Mouse (Mus musculus) lung, embryonic 14.5 days (tissue): ENCODE measurements around the gene 4921539E11Rik. TPM values are rescaled to one million over a fixed set of nuclear protein-coding genes. Genes with fewer than 3 reads are reported as not detected.

ENCODE experiments used
- ATAC-seq: fragments of 200-750 bp; cut with Nextera tagmentation; 2 replicates; pipeline ENCODE4 v1.8.0; 2017; ENCODE audit warnings: mild to moderate bottlenecking, moderate TSS enrichment, moderate library complexity; ENCODE audit not compliant: insufficient read depth
- DNase-seq: peaks from one replicate; pipeline ENCODE4 v3.0.0-alpha.2; 2015
- H3K27ac ChIP-seq: fragments of 300-500 bp; sonication (generic); 2 replicates; pipeline ENCODE4 v1.5.1; 2014; ENCODE audit warnings: low read depth, mild to moderate bottlenecking, moderate library complexity
- H3K27me3 ChIP-seq: fragments of 300-500 bp; sonication (generic); 2 replicates; pipeline ENCODE4 v1.6.1; 2014; ENCODE audit warnings: low read length, control low read depth; ENCODE audit not compliant: insufficient read depth
- H3K36me3 ChIP-seq: fragments of 300-500 bp; sonication (generic); 2 replicates; pipeline ENCODE4 v1.6.1; 2014; ENCODE audit warnings: control low read depth; ENCODE audit not compliant: insufficient read depth
- H3K4me1 ChIP-seq: fragments of 300-500 bp; sonication (generic); 2 replicates; pipeline ENCODE4 v1.6.1; 2014; ENCODE audit warnings: antibody characterized with exemption, control low read depth; ENCODE audit not compliant: insufficient read depth
- H3K4me2 ChIP-seq: fragments of 300-500 bp; sonication (generic); 2 replicates; pipeline ENCODE4 v1.6.1; 2014; ENCODE audit warnings: mild to moderate bottlenecking
- H3K4me3 ChIP-seq: fragments of 300-500 bp; sonication (generic); 2 replicates; pipeline ENCODE4 v1.5.1; 2014; ENCODE audit warnings: low read depth, low read length
- H3K9ac ChIP-seq: fragments of 300-500 bp; sonication (generic); 2 replicates; pipeline ENCODE4 v1.6.1; 2014
- H3K9me3 ChIP-seq: fragments of 300-500 bp; sonication (generic); 2 replicates; pipeline ENCODE4 v1.6.1; 2016; ENCODE audit warnings: low read depth, low read length, control low read depth
- CTCF ChIP-seq: IDR thresholded peaks from 2 replicates; pipeline ENCODE4 v1.5.1; 2016; ENCODE audit warnings: antibody characterized with exemption, low read depth
- WGBS: fragments of 180-500 bp; shearing (Covaris S2); extraction: QIAGEN DNeasy Blood & Tissue Kit; methylation state at CpG from one replicate; pipeline ENCODE4 v1.1.7; 2014; 5-methylcytosine and 5-hydroxymethylcytosine counted together
- polyA plus RNA-seq: library from polyadenylated mRNA; unstranded; fragments of >200 nt; fragmentation: Nextera tagmentation; extraction: Ambion mirVana; gene quantifications from 2 replicates; pipeline ENCODE4 v1.2.1, GENCODE M21; 2014

Gene 4921539E11Rik
- polyA plus RNA-seq, 1 experiment from 2014 or later = not detected

- under 1% methylated on average over 47 of the region's 48 CpGs for WGBS
- H3K9ac ChIP-seq = peak overlapping the region; percentile 98
- H3K27ac ChIP-seq = peak overlapping the region; percentile 98
- H3K4me1 ChIP-seq = 0 out of 2 replicates have a peak, but pooled peaks cover 3% of the 10 kb centered on the region
- peak overlapping the region; percentile 92 for H3K4me3 ChIP-seq
- H3K36me3 ChIP-seq = peaks cover 9% of the 10 kb centered on the region; the same call in 1 of the 2 replicates
- ATAC-seq (peak; percentile 74), DNase-seq (peak; percentile 73)
- H3K4me2 ChIP-seq = peak overlapping the region; percentile 84
- H3K9me3 ChIP-seq = no peaks in the 10 kb centered on the region
- no peaks in the 10 kb centered on the region for H3K27me3 ChIP-seq
- TF ChIP-seq CTCF = no peak
Measured at GRCm38 (mm10) chr4:103214498-103214924, 76.2 kb downstream of the 4921539E11Rik start.

DNA sequence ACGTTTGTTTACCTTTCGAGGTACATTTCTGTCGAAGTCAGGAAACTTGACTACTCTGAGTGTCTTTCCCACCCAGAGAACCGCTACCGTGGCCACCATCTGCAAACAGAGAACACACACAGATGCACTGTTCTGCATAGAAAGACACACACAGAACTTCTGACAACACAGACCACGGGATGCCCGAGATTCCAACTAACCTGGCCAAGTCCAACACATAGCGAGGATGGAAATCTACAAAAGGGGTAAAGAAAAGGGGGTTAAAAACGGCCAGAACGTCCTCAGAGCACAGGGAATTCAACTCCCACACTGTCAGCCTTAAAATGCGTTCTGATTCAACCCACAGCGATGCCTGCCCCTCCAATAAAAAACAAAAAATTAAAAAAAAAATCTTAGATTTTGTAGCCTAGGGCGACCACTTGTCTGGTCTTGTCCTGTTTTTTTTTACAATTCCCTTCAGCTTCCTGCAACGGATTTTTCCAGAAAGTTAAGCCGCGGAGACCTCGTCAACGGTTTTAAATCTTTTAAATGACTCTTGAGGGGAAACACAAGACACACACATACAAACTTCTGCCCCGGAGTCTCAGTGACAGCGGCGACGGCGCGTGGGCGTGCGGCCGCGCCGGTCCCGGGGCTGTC lies 76.7 kb downstream of the 4921539E11Rik start:
- H3K9ac ChIP-seq = peak overlapping the region; percentile 98
- no peaks in the 10 kb centered on the region for H3K9me3 ChIP-seq
- WGBS = under 1% methylated on average over 30 of the region's 30 CpGs
- ATAC-seq (no peak), DNase-seq (peak; percentile 49)
- H3K4me3 ChIP-seq = peak overlapping the region; percentile 92
- peak overlapping the region; percentile 98 for H3K27ac ChIP-seq
- TF ChIP-seq CTCF = no peak
- H3K4me2 ChIP-seq = peak overlapping the region; percentile 84
- H3K27me3 ChIP-seq = no peaks in the 10 kb centered on the region
- 0 out of 2 replicates have a peak, but pooled peaks cover 3% of the 10 kb centered on the region for H3K4me1 ChIP-seq
- peaks cover 14% of the 10 kb centered on the region; the same call in 1 of the 2 replicates for H3K36me3 ChIP-seq

DNA sequence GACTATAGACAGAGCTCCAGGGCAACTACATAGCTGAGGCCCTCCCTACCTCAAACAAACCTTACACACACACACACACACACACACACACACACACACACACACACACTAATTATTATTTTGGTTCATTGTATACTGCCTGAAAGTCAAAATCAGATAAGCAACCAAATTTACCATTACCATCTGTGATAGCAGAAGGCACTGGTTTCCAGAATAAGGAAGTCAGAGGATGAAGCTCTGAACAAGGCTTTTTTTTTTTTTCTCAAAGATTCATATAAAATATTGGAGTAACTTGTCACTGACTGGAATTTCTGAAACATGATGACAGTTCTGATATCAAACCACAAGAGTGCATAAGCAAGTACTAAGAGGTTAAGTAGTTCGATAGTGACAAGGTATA lies 82.1 kb downstream of the 4921539E11Rik start:
- no peaks in the 10 kb centered on the region for H3K27me3 ChIP-seq
- no peaks in the 10 kb centered on the region for H3K9me3 ChIP-seq
- 86% methylated on average over 1 of the region's 1 CpGs for WGBS
- H3K9ac ChIP-seq = no peak overlapping the region
- DNase-seq = no peak
- no peak overlapping the region for H3K4me2 ChIP-seq
- H3K4me1 ChIP-seq = 0 out of 2 replicates have a peak, but pooled peaks cover 3% of the 10 kb centered on the region
- H3K4me3 ChIP-seq = no peak overlapping the region
- no peak overlapping the region for H3K27ac ChIP-seq
- peaks cover 48% of the 10 kb centered on the region for H3K36me3 ChIP-seq
- TF ChIP-seq CTCF = no peak
- no peak for ATAC-seq

GRCm38 (mm10) chr4:103203646-103204045 lies 87.0 kb downstream of the 4921539E11Rik start:
- H3K27me3 ChIP-seq = no peaks in the 10 kb centered on the region
- no peaks in the 10 kb centered on the region for H3K4me1 ChIP-seq
- DNase-seq (no peak), ATAC-seq (no peak)
- H3K27ac ChIP-seq = no peak overlapping the region
- no peak overlapping the region for H3K4me2 ChIP-seq
- no peak overlapping the region for H3K4me3 ChIP-seq
- WGBS = 72% methylated on average over 2 of the region's 2 CpGs
- H3K9ac ChIP-seq = no peak overlapping the region
- no peak for TF ChIP-seq CTCF
- H3K9me3 ChIP-seq = no peaks in the 10 kb centered on the region
- peaks cover 55% of the 10 kb centered on the region for H3K36me3 ChIP-seq

DNA sequence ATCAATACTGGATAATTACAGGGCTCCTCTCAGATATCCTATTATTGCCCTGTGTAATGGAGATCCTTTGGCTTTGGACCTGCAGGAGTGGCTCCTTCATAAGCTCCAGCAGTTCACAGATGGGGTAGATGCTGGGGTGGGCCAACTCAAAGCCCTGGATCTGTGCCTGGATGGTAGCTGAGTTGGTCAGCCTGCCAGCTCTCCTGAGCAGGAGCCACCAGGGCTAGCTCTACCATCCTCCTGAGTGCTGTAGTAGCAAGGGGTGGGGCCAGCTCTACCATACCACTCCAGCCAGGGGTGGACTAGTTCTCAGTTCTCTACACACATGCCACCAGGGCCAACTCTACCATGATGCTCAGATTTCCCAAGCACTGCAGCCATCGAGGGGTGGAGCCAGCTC lies 90.6 kb downstream of the 4921539E11Rik start:
- WGBS = 92% methylated on average over 1 of the region's 1 CpGs
- H3K36me3 ChIP-seq = peaks cover 48% of the 10 kb centered on the region

GRCm38 (mm10) chr4:103199086-103199485 lies 91.6 kb downstream of the 4921539E11Rik start:
- H3K9me3 ChIP-seq = no peaks in the 10 kb centered on the region
- no peaks in the 10 kb centered on the region for H3K27me3 ChIP-seq
- 49% methylated on average over 4 of the region's 4 CpGs for WGBS
- no peak overlapping the region for H3K9ac ChIP-seq
- ATAC-seq = no peak
- no peak overlapping the region for H3K4me2 ChIP-seq
- no peak for TF ChIP-seq CTCF
- DNase-seq = no peak
- peaks cover 48% of the 10 kb centered on the region for H3K36me3 ChIP-seq
- H3K27ac ChIP-seq = no peak overlapping the region
- H3K4me1 ChIP-seq = no peaks in the 10 kb centered on the region
- no peak overlapping the region for H3K4me3 ChIP-seq

More for the DNA sequence above, 90.6 kb downstream of the 4921539E11Rik start:
- Histone ChIP-seq H3K4me3 (no peak overlapping the region), H3K27me3 (no peaks in the 10 kb centered on the region), H3K9ac (no peak overlapping the region), H3K4me2 (no peak overlapping the region), H3K4me1 (no peaks in the 10 kb centered on the region), H3K27ac (no peak overlapping the region), H3K9me3 (no peaks in the 10 kb centered on the region)
- ATAC-seq (no peak), DNase-seq (no peak)
- TF ChIP-seq CTCF = no peak

DNA sequence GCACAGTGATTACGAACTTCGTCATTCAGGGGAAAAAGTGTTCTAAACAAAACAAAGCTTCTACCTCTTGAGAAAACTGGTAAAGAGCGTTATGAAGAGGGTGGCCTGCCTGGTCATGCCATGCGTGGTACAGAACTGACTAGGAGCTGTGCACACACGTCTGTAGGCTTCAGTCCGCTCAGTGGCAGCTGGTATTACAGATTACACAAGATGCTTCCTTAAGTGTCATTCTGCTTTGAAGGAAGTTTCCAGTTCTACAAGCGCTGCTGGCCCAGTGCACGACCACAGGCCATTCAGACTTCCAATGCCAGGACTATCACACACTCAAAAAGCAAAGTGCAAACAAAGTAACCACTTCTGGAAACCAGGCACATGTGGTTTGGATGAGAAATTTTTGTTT lies 93.3 kb downstream of the 4921539E11Rik start:
- no peak for TF ChIP-seq CTCF
- ATAC-seq = no peak
- H3K27me3 ChIP-seq = no peaks in the 10 kb centered on the region
- no peak overlapping the region for H3K9ac ChIP-seq
- peaks cover 64% of the 10 kb centered on the region for H3K36me3 ChIP-seq
- no peak for DNase-seq
- H3K9me3 ChIP-seq = no peaks in the 10 kb centered on the region
- WGBS = 79% methylated on average over 8 of the region's 8 CpGs
- H3K4me2 ChIP-seq = no peak overlapping the region
- no peak overlapping the region for H3K4me3 ChIP-seq
- no peaks in the 10 kb centered on the region for H3K4me1 ChIP-seq
- H3K27ac ChIP-seq = no peak overlapping the region
